Mouse (Mus musculus): ENCODE data around the gene Acot6. TPM values are rescaled to one million over a fixed set of nuclear protein-coding genes. Genes with fewer than 3 reads are reported as not detected.
"Not testable (repeated sequence)": the region's sequence is repeated elsewhere in the genome, so short reads cannot be mapped to it uniquely, and the experiment has no call there.

Acot6 gene
- 8.4 and 9.7 TPM in 2 replicates for polyA plus RNA-seq (2015; fragmentation: Nextera tagmentation; extraction: Ambion mirVana)

- Histone ChIP-seq H3K27ac (ENCODE audit: low read depth, low read length) (peak within 1 kb of the TSS; percentile 88), H3K4me3 (ENCODE audit: low read depth, low read length) (peak within 1 kb of the TSS; percentile 50), H3K4me2 (replicated peaks; ENCODE audit: low read depth) (peak within 1 kb of the TSS; percentile 84), H3K9ac (ENCODE audit: low read depth, low read length) (peak within 1 kb of the TSS; percentile 78)
- peak; percentile 28; the same call in 1 of the 2 replicates for TF ChIP-seq CTCF (IDR thresholded peaks at IDR 0.05; ENCODE audit: low read depth)
- ATAC-seq, result peak; percentile 70
- H3K36me3 ChIP-seq (ENCODE audit: control insufficient read depth, insufficient read depth); H3K27me3 ChIP-seq (replicated peaks; ENCODE audit: control insufficient read depth, insufficient read depth, low read length); H3K9me3 ChIP-seq (ENCODE audit: control insufficient read depth); H3K4me1 ChIP-seq (replicated peaks; ENCODE audit: control insufficient read depth, insufficient read depth, low read length): not testable (repeated sequence)
- under 1% methylated on average over 69 of the region's 80 CpGs for WGBS
These were observed at the start of gene Acot6 for GRCm38 (mm10) chr12:84100604-84101492. TSS of gene Acot6 (plus strand) at chr12:84100654.

DNA sequence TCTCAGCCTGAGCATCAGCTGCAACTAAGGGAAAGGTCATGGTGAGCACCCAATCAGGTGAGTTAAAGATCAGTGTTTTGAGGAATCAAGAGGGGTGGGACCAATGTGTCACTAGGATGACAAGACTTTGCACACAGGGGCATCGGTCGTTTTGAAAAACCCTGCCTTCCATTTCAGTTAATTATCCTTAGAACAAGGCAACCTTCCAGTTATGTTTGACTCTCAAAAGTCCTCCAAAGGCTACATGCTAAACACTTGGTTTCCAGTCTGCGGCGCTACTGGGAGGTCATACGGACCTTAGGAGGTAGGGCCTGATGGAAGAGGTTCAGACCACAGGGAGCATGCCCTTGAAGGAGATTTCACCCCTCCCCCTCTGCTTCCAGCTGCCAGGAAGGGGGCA lies 49.7 kb upstream of the Acot6 start:
- H3K4me3 ChIP-seq (ENCODE audit: low read depth, low read length); H3K4me1 ChIP-seq (replicated peaks; ENCODE audit: control insufficient read depth, insufficient read depth, low read length); ATAC-seq; H3K27ac ChIP-seq (ENCODE audit: low read depth, low read length); H3K9ac ChIP-seq (ENCODE audit: low read depth, low read length); H3K27me3 ChIP-seq (replicated peaks; ENCODE audit: control insufficient read depth, insufficient read depth, low read length); H3K9me3 ChIP-seq (ENCODE audit: control insufficient read depth); H3K4me2 ChIP-seq (replicated peaks; ENCODE audit: low read depth); H3K36me3 ChIP-seq (ENCODE audit: control insufficient read depth, insufficient read depth): not testable (repeated sequence)
- 82% methylated on average over 5 of the region's 5 CpGs for WGBS

- ATAC-seq, result no peak
- Histone ChIP-seq H3K4me3 (ENCODE audit: low read depth, low read length) (peak within 1 kb of the TSS; percentile 40; the same call in 1 of the 2 replicates), H3K36me3 (ENCODE audit: control insufficient read depth, insufficient read depth) (no peaks in the 10 kb centered on the region), H3K4me2 (replicated peaks; ENCODE audit: low read depth) (peak within 1 kb of the TSS; percentile 80), H3K9me3 (ENCODE audit: control insufficient read depth) (no peaks in the 10 kb centered on the region; the same call in 1 of the 2 replicates), H3K27me3 (replicated peaks; ENCODE audit: control insufficient read depth, insufficient read depth, low read length) (no peaks in the 10 kb centered on the region), H3K9ac (ENCODE audit: low read depth, low read length) (0 out of 2 replicates have a peak within 1 kb of the TSS, but pooled peaks have one; percentile 40), H3K4me1 (replicated peaks; ENCODE audit: control insufficient read depth, insufficient read depth, low read length) (0 out of 2 replicates have a peak, but pooled peaks cover 4% of the 10 kb centered on the region), H3K27ac (ENCODE audit: low read depth, low read length) (no peak within 1 kb of the TSS; the same call in 1 of the 2 replicates)
- 65% methylated on average over 5 of the region's 5 CpGs for WGBS
- TF ChIP-seq CTCF (IDR thresholded peaks at IDR 0.05; ENCODE audit: low read depth), result no peak
These were observed 48.4 kb upstream of the Acot6 start, which contains the start of gene Acot3 for GRCm38 (mm10) chr12:84051937-84052474. TSS of gene Acot3 (plus strand) at chr12:84052144.

GRCm38 (mm10) chr12:84052609-84053008 lies 47.8 kb upstream of the Acot6 start:
- Histone ChIP-seq H3K4me1 (replicated peaks; ENCODE audit: control insufficient read depth, insufficient read depth, low read length) (0 out of 2 replicates have a peak, but pooled peaks cover 4% of the 10 kb centered on the region), H3K27ac (ENCODE audit: low read depth, low read length) (no peak overlapping the region; the same call in 1 of the 2 replicates), H3K9me3 (ENCODE audit: control insufficient read depth) (no peaks in the 10 kb centered on the region; the same call in 1 of the 2 replicates), H3K27me3 (replicated peaks; ENCODE audit: control insufficient read depth, insufficient read depth, low read length) (no peaks in the 10 kb centered on the region), H3K9ac (ENCODE audit: low read depth, low read length) (no peak overlapping the region), H3K36me3 (ENCODE audit: control insufficient read depth, insufficient read depth) (no peaks in the 10 kb centered on the region), H3K4me2 (replicated peaks; ENCODE audit: low read depth) (peak overlapping the region; percentile 80; the same call in 1 of the 2 replicates), H3K4me3 (ENCODE audit: low read depth, low read length) (no peak overlapping the region)
- no peak for TF ChIP-seq CTCF (IDR thresholded peaks at IDR 0.05; ENCODE audit: low read depth)
- no peak for ATAC-seq
- 93% methylated on average over 7 of the region's 7 CpGs for WGBS

DNA sequence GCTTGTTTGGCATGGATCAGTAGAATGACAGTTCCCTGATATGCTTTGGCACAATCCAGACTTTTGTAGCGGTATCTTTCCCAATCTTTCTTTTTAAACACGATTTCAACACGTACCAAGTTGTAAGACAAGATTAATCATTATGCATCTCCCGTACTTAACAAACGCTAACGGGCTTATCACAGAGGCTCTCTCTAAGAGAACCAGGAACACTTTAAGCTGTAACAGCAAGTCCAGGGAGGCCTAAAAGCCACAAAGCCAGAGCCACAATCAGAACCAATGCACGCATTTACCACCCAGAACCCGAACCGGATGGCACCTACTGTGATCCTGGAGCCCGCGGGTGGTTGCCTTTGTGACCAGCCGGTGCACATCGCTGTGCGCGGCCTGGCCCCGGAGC lies 47.3 kb upstream of the Acot6 start:
- Histone ChIP-seq H3K4me3 (ENCODE audit: low read depth, low read length) (peak overlapping the region; percentile 40), H3K27ac (ENCODE audit: low read depth, low read length) (peak overlapping the region; percentile 35; the same call in 1 of the 2 replicates), H3K9ac (ENCODE audit: low read depth, low read length) (0 out of 2 replicates have a peak overlapping the region, but pooled peaks have one; percentile 40), H3K36me3 (ENCODE audit: control insufficient read depth, insufficient read depth) (no peaks in the 10 kb centered on the region), H3K4me2 (replicated peaks; ENCODE audit: low read depth) (peak overlapping the region; percentile 80), H3K9me3 (ENCODE audit: control insufficient read depth) (no peaks in the 10 kb centered on the region; the same call in 1 of the 2 replicates), H3K4me1 (replicated peaks; ENCODE audit: control insufficient read depth, insufficient read depth, low read length) (0 out of 2 replicates have a peak, but pooled peaks cover 4% of the 10 kb centered on the region), H3K27me3 (replicated peaks; ENCODE audit: control insufficient read depth, insufficient read depth, low read length) (no peaks in the 10 kb centered on the region)
- WGBS, result 6% methylated on average over 16 of the region's 16 CpGs
- ATAC-seq, result 0 out of 2 replicates have a peak, but pooled peaks have one; percentile 36
- TF ChIP-seq CTCF (IDR thresholded peaks at IDR 0.05; ENCODE audit: low read depth), result no peak
